Mouse (Mus musculus) B cell, adult 2 months (primary cell): ENCODE data around the gene Hils1.

Experiments used
- DNase-seq, 2 experiments: peaks; one replicate each; pipeline ENCODE4 v3.0.0; 2022

Hils1 gene

GRCm38 (mm10) chr11:94989562-94990017, 22.2 kb downstream of the Hils1 start:
- DNase-seq = peak; percentile 67

DNA sequence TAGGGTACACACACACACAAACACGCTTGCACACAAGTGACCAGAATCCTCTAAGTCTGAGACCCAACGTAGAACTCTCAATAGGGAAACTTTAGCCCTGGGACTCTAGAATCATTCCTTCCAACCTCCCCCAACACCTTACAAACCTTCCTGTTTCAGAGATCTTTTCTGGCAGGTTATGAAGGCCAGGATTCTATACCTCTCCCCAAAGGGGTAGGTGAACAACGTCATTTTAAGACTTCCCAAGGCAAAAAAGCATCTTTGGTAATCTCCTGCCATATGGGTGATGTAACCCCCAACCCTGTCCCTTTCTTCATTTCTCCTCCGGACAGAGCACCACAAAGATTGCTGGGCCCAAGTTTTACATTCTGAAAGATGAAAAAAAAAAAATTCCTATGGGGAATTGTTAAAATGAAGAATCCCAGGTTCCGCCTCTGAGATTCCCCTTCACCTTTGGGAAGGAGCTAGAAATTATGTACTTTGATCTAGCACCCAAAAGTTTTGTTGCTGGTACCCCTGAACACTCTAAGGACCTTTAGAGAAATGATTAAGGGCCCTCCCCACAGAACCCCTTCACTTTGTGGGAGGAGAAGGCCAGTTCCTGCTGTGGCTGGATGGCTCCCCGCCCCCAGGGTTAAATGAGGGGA, 22.8 kb downstream of the Hils1 start:
- no peak for DNase-seq

- DNase-seq = peak; percentile 93
These were observed 23.6 kb downstream of the Hils1 start, which contains the start of gene Ppp1r9b for GRCm38 (mm10) chr11:94990749-94991577. Gene Ppp1r9b (plus strand): TSS chr11:94991035.

- peak; percentile 49 to 62 for DNase-seq
These were observed 24.5 kb downstream of the Hils1 start for GRCm38 (mm10) chr11:94991641-94992479.

DNA sequence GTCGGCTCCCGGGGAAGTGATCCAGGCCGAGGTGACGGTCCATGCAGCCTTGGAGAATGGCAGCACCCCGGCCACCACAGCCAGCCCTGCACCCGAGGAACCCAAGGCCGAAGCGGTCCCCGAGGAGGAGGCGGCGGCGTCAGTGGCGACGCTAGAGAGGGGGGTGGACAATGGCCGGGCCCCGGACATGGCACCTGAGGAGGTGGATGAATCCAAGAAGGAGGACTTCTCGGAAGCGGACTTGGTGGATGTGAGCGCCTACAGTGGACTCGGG, 25.0 kb downstream of the Hils1 start:
- DNase-seq = no peak

- DNase-seq = peak; percentile 36 to 42
These were observed 25.6 kb downstream of the Hils1 start for GRCm38 (mm10) chr11:94992754-94993606.

GRCm38 (mm10) chr11:94994208-94994814, 26.9 kb downstream of the Hils1 start:
- no peak for DNase-seq

GRCm38 (mm10) chr11:94994947-94995772, 27.8 kb downstream of the Hils1 start:
- DNase-seq = no peak

DNA sequence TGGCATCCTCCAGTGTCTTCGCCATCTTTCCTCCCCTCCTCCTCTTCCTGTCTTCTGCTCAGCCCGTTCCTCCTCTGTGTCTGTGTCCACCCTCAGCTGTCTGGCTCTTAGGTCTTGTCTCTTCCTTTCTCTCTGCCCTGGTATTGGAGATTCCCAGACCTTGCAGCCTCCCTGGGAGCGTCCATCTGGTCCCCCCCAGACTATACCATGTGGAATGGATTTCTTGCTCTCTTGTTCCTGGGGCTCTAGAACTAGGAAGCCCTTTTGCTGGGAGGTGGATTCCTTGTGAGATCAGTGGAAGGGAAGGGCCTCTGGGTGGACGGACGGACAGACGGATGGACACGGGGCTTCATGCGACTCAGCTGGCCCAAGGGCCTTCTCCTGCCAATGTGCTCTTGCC, 28.7 kb downstream of the Hils1 start:
- no peak for DNase-seq

GRCm38 (mm10) chr11:94996984-94997383, 29.6 kb downstream of the Hils1 start:
- DNase-seq = no peak

GRCm38 (mm10) chr11:94997596-94997995, 30.2 kb downstream of the Hils1 start:
- no peak for DNase-seq

DNA sequence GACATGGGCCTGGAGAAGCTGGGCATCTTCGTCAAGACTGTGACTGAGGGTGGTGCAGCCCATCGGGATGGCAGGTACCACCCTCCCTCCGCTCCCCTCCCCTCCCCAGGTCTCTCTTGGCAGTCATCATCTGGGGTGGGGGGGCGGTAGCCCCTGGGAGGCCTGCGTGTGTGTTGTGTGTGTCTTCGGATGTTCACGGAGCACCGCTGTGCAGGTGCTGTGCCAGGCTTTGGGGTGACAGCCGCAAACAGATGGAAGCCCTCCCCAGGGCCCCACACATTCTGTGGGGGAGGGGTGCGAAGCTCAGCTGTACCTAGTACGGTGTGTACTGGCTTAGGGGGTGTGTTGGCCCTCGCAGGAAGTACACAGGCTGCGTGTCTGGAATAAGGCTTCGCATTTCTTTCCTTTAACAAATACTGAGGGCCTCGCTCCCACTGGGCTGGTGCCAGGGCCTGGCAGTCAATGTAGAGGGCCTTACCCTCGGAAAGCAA, 30.7 kb downstream of the Hils1 start:
- DNase-seq = no peak

- no peak for DNase-seq
These were observed 32.7 kb downstream of the Hils1 start for GRCm38 (mm10) chr11:95000128-95000527.

DNA sequence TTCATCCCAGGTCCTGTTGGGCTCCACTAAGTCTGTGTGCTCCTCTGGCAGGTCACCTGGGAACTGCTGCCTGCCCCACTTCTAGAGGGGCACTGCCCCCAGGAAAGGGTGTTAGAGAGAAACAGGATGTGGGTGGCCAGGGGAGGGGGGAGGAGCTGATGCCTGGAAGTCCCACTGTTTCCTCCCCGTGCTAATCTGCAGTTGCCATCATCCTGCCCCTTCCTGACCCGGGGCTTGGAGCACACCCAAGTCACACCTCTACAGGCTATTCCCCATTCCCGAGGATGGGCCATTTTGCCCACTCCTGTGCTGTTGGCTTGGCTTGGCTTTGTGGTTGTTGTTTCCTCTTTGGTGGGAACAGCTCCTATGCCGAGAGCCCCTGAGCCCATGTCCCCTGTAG, 33.2 kb downstream of the Hils1 start:
- DNase-seq = peak in 1 of 2 experiments; percentile 40

DNA sequence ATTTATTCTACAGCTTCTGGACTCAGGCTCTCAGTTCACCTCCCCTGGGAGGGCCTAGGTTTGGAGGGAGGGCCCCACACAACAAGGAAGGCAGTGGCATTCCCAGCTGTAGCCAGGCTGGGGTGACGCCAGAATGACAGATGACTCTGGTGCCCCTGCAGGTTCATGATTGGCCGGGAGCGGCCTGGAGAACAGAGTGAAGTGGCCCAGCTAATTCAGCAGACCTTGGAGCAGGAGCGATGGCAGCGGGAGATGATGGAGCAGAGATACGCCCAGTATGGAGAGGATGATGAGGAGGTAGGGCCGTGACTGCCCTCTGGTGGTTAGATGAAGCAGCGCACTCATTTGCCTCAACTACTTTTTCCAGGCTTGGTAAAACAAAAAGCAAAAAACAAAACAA, 33.7 kb downstream of the Hils1 start:
- DNase-seq = peak; percentile 69

DNA sequence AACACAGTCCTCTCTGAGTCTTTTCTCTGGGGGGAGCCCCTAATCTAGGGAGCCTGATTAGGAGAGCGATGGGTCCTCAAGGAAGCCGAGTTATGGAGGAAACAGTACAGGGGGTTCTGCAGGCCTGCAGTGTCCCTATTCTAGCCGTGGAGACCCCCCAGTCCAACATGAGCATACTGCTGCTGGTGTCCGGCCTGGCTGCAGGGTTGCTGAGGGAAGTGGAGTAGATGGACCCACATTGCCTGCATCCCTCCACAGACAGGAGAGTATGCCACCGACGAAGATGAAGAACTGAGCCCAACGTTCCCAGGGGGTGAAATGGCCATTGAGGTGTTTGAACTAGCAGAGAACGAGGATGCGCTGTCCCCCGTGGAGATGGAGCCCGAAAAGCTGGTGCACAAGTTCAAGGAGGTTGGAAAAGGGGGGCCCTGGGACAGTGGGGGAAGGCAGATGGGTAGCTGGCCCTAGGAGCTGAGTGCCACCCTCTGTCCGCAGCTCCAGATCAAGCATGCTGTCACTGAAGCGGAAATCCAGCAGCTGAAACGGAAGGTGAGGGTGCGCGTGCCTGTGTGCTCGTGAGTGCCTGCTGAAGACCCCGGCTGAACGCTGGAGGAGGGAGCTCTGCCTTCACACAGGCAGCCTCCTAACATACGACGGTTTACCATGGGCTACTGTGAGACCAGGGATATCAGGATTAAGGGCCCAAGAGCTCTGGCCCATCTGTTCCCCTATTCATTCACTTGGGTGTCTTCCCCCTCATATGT, 34.4 kb downstream of the Hils1 start:
- no peak for DNase-seq

DNA sequence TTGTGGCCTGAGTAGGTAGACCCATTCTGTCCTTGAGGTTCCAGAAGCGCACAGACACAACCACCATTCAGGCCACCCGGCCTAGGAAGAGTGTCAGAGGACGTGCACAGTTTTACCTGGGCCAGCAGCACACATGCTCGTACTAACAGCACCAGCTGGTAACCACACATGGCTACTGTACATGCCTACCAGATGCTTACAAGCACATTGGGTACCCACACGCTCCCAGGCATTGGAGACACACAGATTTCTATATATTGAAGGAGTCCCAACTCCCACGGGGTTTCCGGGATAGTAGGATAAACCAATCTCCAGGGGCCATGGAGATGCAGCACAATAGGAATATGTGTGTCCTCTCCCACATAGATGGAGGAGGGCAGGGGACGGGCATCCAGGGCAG, 35.3 kb downstream of the Hils1 start:
- DNase-seq = no peak

DNA sequence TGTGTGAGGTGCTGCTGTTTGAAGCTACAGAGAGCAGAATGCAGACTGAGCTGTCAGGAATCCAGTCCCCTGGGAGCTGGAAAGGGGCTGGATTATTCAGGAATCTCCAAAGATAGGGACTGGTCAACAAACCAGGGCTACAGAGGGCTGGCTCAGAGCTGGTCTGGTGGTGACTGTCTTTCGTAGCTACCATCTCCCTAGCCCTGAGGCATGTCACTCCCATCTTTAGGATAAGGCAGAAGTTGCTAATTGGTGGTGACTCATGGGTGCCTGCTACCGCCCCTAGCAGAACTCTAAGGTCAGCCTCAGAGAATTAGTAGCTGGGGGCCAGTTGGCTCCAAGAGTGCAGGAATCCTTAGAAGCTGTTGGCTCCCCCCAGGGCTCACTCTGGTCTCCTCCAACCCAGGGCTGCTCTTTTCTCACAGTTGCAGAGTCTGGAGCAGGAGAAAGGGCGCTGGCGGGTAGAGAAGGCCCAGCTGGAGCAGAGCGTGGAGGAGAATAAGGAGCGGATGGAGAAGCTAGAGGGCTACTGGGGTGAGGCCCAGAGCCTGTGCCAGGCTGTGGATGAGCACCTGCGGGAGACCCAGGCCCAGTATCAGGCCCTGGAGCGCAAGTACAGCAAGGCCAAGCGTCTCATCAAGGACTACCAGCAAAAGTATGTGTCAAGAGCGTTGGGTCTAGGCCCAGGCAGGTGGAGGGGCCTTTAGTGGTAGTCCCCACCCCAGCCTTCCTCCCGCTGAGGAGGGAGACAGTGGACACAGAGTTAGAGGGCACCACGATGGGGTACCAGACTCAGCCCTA, 36.9 kb downstream of the Hils1 start:
- DNase-seq = no peak

DNA sequence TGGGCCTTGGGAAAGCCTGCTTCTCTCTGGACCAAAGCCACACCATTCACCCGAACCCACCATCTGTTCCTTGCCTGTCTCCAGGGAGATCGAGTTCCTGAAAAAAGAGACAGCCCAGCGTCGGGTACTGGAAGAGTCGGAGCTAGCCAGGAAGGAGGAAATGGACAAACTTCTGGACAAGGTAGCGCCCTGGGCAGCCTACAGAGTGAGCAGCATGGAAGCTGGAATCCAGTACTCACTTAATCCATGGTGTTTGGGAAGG, 37.5 kb downstream of the Hils1 start:
- no peak for DNase-seq

GRCm38 (mm10) chr11:95006038-95006437, 38.6 kb downstream of the Hils1 start:
- DNase-seq = no peak
